Mouse (Mus musculus): ENCODE measurements at regions not wholly inside any gene's neighbourhood (a gene's known extent, or its start where the extent isn't known, plus 50 kb on each side); places are given as distances from the start of the nearest gene placed in this dataset.

DNA sequence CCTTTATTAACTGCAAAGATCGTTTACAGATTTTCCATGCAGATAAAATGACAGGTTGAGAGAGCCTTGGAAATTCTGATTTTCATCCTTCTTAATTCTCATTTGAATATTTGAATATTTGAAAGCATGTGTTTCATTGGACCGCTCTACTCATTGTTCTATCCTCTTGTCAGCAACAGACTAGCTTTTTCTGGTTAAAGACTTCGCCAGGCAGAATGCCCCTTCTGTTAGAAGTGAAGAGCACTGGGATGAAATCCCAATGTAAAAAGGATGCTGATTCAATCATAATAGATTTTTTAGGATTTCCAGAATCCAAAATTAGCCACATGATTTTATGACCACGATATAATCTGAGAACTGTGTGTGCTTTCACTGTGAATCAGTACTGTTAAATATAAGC is 90.8 kb upstream of the Phyhipl start:
- H3K27me3 ChIP-seq (ENCODE audit: control insufficient read depth, insufficient read depth, insufficient read length): no peaks in the 10 kb centered on the region
- TF ChIP-seq TCF12 (IDR thresholded peaks at IDR 0.05; ENCODE audit: insufficient read depth, poor library complexity, severe bottlenecking) (no peak), SRF (IDR thresholded peaks at IDR 0.05; ENCODE audit: control insufficient read depth, insufficient read length, low read depth) (no peak), USF1 (IDR thresholded peaks at IDR 0.05; ENCODE audit: low read depth) (no peak), CEBPB (IDR thresholded peaks at IDR 0.05; ENCODE audit: insufficient read depth, poor library complexity, severe bottlenecking) (no peak), POLR2A (IDR thresholded peaks at IDR 0.05; ENCODE audit: insufficient read length, low read depth) (no peak), E2F4 (IDR thresholded peaks at IDR 0.05; ENCODE audit: insufficient read depth) (no peak), MAX (IDR thresholded peaks at IDR 0.05; ENCODE audit: low read depth) (no peak), MYOG (IDR thresholded peaks at IDR 0.05; ENCODE audit: control insufficient read depth in 1 of 3, insufficient read depth in 1 of 3, insufficient read length in 2 of 3, low read depth in 2 of 3) (no peak), REST (IDR thresholded peaks at IDR 0.05; ENCODE audit: insufficient read depth, insufficient read length) (no peak), MYOD1 (IDR thresholded peaks at IDR 0.05; ENCODE audit: control insufficient read depth in 1 of 3, insufficient read length in 2 of 3, low read depth in 2 of 3) (no peak), TCF3 (IDR thresholded peaks at IDR 0.05; ENCODE audit: insufficient read length, low read depth) (no peak), POLR2AphosphoS2 (IDR thresholded peaks at IDR 0.05; ENCODE audit: insufficient read length, low read depth) (no peak)
- no peak overlapping the region for H3ac ChIP-seq (ENCODE audit: control insufficient read depth, insufficient read length)
- no peaks in the 10 kb centered on the region for H3K36me3 ChIP-seq (ENCODE audit: control insufficient read depth, insufficient read depth)
- H3K4me3 ChIP-seq: no peak overlapping the region
- H3K4me2 ChIP-seq (ENCODE audit: low read depth): no peak overlapping the region
- no peaks in the 10 kb centered on the region for H3K79me2 ChIP-seq (ENCODE audit: control insufficient read depth, insufficient read depth)

DNA sequence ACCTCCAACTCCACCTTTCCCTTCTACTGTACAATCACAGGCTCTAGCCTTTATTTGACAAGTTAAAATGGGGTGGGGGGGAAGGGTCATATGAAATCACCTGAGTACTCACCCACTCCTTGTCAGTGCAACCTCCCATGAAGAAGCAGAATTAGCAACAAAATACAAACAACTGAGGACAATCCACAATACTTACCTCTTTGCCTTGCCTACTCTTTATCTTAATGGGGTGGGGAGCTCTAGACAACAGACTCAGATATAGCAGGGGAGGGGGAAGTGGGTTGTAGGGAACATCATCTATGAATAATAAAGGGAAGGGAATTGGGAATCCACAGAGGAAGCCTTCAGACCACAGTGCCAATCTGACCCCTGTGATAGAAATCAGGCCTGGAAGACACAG is 86.1 kb upstream of the Phyhipl start:
- Histone ChIP-seq H3K27me3 (ENCODE audit: control insufficient read depth, insufficient read depth, insufficient read length) (no peaks in the 10 kb centered on the region), H3K4me2 (ENCODE audit: low read depth) (no peak overlapping the region), H3K79me2 (ENCODE audit: control insufficient read depth, insufficient read depth) (no peaks in the 10 kb centered on the region), H3K4me3 (no peak overlapping the region), H3K36me3 (ENCODE audit: control insufficient read depth, insufficient read depth) (no peaks in the 10 kb centered on the region), H3ac (ENCODE audit: control insufficient read depth, insufficient read length) (no peak overlapping the region)
- TF ChIP-seq MYOG (IDR thresholded peaks at IDR 0.05; ENCODE audit: control insufficient read depth in 1 of 3, insufficient read depth in 1 of 3, insufficient read length in 2 of 3, low read depth in 2 of 3) (no peak), REST (IDR thresholded peaks at IDR 0.05; ENCODE audit: insufficient read depth, insufficient read length) (no peak), MAX (IDR thresholded peaks at IDR 0.05; ENCODE audit: low read depth) (no peak), E2F4 (IDR thresholded peaks at IDR 0.05; ENCODE audit: insufficient read depth) (no peak), TCF12 (IDR thresholded peaks at IDR 0.05; ENCODE audit: insufficient read depth, poor library complexity, severe bottlenecking) (no peak), TCF3 (IDR thresholded peaks at IDR 0.05; ENCODE audit: insufficient read length, low read depth) (no peak), POLR2A (IDR thresholded peaks at IDR 0.05; ENCODE audit: insufficient read length, low read depth) (no peak), CEBPB (IDR thresholded peaks at IDR 0.05; ENCODE audit: insufficient read depth, poor library complexity, severe bottlenecking) (no peak), SRF (IDR thresholded peaks at IDR 0.05; ENCODE audit: control insufficient read depth, insufficient read length, low read depth) (no peak), MYOD1 (IDR thresholded peaks at IDR 0.05; ENCODE audit: control insufficient read depth in 1 of 3, insufficient read length in 2 of 3, low read depth in 2 of 3) (no peak), USF1 (IDR thresholded peaks at IDR 0.05; ENCODE audit: low read depth) (no peak), POLR2AphosphoS2 (IDR thresholded peaks at IDR 0.05; ENCODE audit: insufficient read length, low read depth) (no peak)

DNA sequence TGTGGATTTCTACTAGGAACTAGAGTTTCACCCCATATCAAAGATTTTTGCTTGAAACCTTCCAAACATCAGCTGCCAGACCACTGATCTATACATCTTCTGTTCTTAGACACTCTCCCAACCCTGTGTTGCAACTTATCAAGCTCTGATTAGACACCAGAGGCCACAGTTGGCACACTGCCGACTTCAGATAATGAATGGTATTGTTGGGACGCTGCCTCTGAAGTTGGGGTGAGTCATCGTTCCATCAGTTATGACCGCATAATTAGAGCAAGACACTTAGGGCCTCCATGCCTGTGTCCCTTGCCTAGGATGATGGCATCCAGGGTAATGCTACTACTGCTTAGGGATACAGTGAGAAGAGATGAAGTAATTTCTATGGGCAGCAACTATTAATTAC is 84.3 kb upstream of the Phyhipl start:
- Histone ChIP-seq H3K79me2 (ENCODE audit: control insufficient read depth, insufficient read depth) (no peaks in the 10 kb centered on the region), H3K4me3 (no peak overlapping the region), H3ac (ENCODE audit: control insufficient read depth, insufficient read length) (no peak overlapping the region), H3K27me3 (ENCODE audit: control insufficient read depth, insufficient read depth, insufficient read length) (no peaks in the 10 kb centered on the region), H3K4me2 (ENCODE audit: low read depth) (no peak overlapping the region), H3K36me3 (ENCODE audit: control insufficient read depth, insufficient read depth) (no peaks in the 10 kb centered on the region)
- TF ChIP-seq MYOD1 (IDR thresholded peaks at IDR 0.05; ENCODE audit: control insufficient read depth in 1 of 3, insufficient read length in 2 of 3, low read depth in 2 of 3): no peak
- TF ChIP-seq MAX (IDR thresholded peaks at IDR 0.05; ENCODE audit: low read depth): no peak
- TF ChIP-seq MYOG (IDR thresholded peaks at IDR 0.05; ENCODE audit: control insufficient read depth in 1 of 3, insufficient read depth in 1 of 3, insufficient read length in 2 of 3, low read depth in 2 of 3): no peak
- TF ChIP-seq CEBPB (IDR thresholded peaks at IDR 0.05; ENCODE audit: insufficient read depth, poor library complexity, severe bottlenecking): no peak
- no peak for TF ChIP-seq TCF3 (IDR thresholded peaks at IDR 0.05; ENCODE audit: insufficient read length, low read depth)
- TF ChIP-seq REST (IDR thresholded peaks at IDR 0.05; ENCODE audit: insufficient read depth, insufficient read length): no peak
- TF ChIP-seq POLR2A (IDR thresholded peaks at IDR 0.05; ENCODE audit: insufficient read length, low read depth): no peak
- TF ChIP-seq USF1 (IDR thresholded peaks at IDR 0.05; ENCODE audit: low read depth): no peak
- TF ChIP-seq SRF (IDR thresholded peaks at IDR 0.05; ENCODE audit: control insufficient read depth, insufficient read length, low read depth): no peak
- no peak for TF ChIP-seq POLR2AphosphoS2 (IDR thresholded peaks at IDR 0.05; ENCODE audit: insufficient read length, low read depth)
- TF ChIP-seq E2F4 (IDR thresholded peaks at IDR 0.05; ENCODE audit: insufficient read depth): no peak
- TF ChIP-seq TCF12 (IDR thresholded peaks at IDR 0.05; ENCODE audit: insufficient read depth, poor library complexity, severe bottlenecking): no peak

DNA sequence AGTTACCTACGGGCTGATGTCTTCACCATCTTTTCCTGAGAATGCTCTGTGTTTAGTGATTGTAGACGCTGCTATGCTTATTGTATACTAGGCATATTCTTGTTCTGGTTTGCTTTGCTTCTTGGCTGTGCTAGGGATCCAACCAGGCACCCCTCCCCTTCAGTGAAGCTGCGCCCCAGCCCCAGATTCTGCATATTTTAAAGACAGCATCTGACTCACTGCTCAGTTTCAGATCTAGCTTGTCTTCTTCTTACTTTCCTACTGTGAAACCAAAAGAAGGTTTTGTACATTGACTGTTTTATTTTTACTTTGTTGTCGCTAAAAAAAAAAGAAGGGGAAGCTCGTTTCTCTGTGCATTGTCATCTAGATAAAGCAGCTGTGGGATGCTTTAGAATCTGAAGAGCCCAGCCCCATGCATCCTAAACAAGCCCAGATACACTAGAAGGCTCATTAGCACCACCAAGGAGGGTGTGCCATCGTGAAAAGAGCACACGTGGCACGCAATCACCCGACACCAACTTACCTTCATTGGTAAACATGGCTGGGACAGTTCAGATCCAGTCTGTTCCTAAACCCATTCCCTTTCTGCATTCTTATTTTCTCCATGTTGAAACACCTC is 83.7 kb upstream of the Phyhipl start:
- no peak overlapping the region for H3K4me3 ChIP-seq
- TF ChIP-seq MAX (IDR thresholded peaks at IDR 0.05; ENCODE audit: low read depth): no peak
- no peak for TF ChIP-seq SRF (IDR thresholded peaks at IDR 0.05; ENCODE audit: control insufficient read depth, insufficient read length, low read depth)
- TF ChIP-seq MYOG (IDR thresholded peaks at IDR 0.05; ENCODE audit: control insufficient read depth in 1 of 3, insufficient read depth in 1 of 3, insufficient read length in 2 of 3, low read depth in 2 of 3): no peak
- TF ChIP-seq REST (IDR thresholded peaks at IDR 0.05; ENCODE audit: insufficient read depth, insufficient read length): no peak
- TF ChIP-seq MYOD1 (IDR thresholded peaks at IDR 0.05; ENCODE audit: control insufficient read depth in 1 of 3, insufficient read length in 2 of 3, low read depth in 2 of 3): no peak
- no peak for TF ChIP-seq USF1 (IDR thresholded peaks at IDR 0.05; ENCODE audit: low read depth)
- TF ChIP-seq TCF3 (IDR thresholded peaks at IDR 0.05; ENCODE audit: insufficient read length, low read depth): no peak
- no peak for TF ChIP-seq CEBPB (IDR thresholded peaks at IDR 0.05; ENCODE audit: insufficient read depth, poor library complexity, severe bottlenecking)
- TF ChIP-seq POLR2AphosphoS2 (IDR thresholded peaks at IDR 0.05; ENCODE audit: insufficient read length, low read depth): no peak
- TF ChIP-seq TCF12 (IDR thresholded peaks at IDR 0.05; ENCODE audit: insufficient read depth, poor library complexity, severe bottlenecking): no peak
- no peak for TF ChIP-seq E2F4 (IDR thresholded peaks at IDR 0.05; ENCODE audit: insufficient read depth)
- TF ChIP-seq POLR2A (IDR thresholded peaks at IDR 0.05; ENCODE audit: insufficient read length, low read depth): no peak
- no peaks in the 10 kb centered on the region for H3K79me2 ChIP-seq (ENCODE audit: control insufficient read depth, insufficient read depth)
- H3ac ChIP-seq (ENCODE audit: control insufficient read depth, insufficient read length): no peak overlapping the region
- no peaks in the 10 kb centered on the region for H3K36me3 ChIP-seq (ENCODE audit: control insufficient read depth, insufficient read depth)
- H3K27me3 ChIP-seq (ENCODE audit: control insufficient read depth, insufficient read depth, insufficient read length): no peaks in the 10 kb centered on the region
- no peak overlapping the region for H3K4me2 ChIP-seq (ENCODE audit: low read depth)
